Mouse (Mus musculus): ENCODE results near the gene Rasgrf2. TPM values are rescaled to one million over a fixed set of nuclear protein-coding genes. Genes with fewer than 3 reads are reported as not detected.

Rasgrf2 gene
- polyA plus RNA-seq, 1 experiment from 2014 or later, result 0.14 TPM

- H3K27ac ChIP-seq (replicated peaks; ENCODE audit: low read depth, low read length), result peak overlapping the region; percentile 24; the same call in 1 of the 2 replicates
- ATAC-seq (ENCODE audit: low read depth) (no peak), DNase-seq (ENCODE audit: low spot score) (peak; percentile 37)
- H3K4me2 ChIP-seq (ENCODE audit: low read depth, low read length), result no peak overlapping the region
- H3K9me3 ChIP-seq (ENCODE audit: control insufficient read depth, low read length), result no peaks in the 10 kb centered on the region
- no peaks in the 10 kb centered on the region for H3K36me3 ChIP-seq (ENCODE audit: control insufficient read depth, insufficient read depth, low read length)
- H3K9ac ChIP-seq (ENCODE audit: low read depth, low read length), result no peak overlapping the region
- 0 out of 2 replicates have a peak, but pooled peaks cover 4% of the 10 kb centered on the region for H3K4me1 ChIP-seq (ENCODE audit: control insufficient read depth, insufficient read depth, low read length)
- 78% methylated on average over 5 of the region's 5 CpGs for WGBS
- no peaks in the 10 kb centered on the region for H3K27me3 ChIP-seq (replicated peaks; ENCODE audit: control insufficient read depth, insufficient read depth, low read length)
- no peak overlapping the region for H3K4me3 ChIP-seq (ENCODE audit: low read depth, low read length)
These were observed 103.5 kb downstream of the Rasgrf2 start for GRCm38 (mm10) chr13:92027951-92028350.

- Histone ChIP-seq H3K36me3 (ENCODE audit: control insufficient read depth, insufficient read depth, low read length) (no peaks in the 10 kb centered on the region), H3K9me3 (ENCODE audit: control insufficient read depth, low read length) (no peaks in the 10 kb centered on the region), H3K4me2 (ENCODE audit: low read depth, low read length) (no peak overlapping the region), H3K27me3 (replicated peaks; ENCODE audit: control insufficient read depth, insufficient read depth, low read length) (no peaks in the 10 kb centered on the region), H3K9ac (ENCODE audit: low read depth, low read length) (no peak overlapping the region), H3K4me1 (ENCODE audit: control insufficient read depth, insufficient read depth, low read length) (0 out of 2 replicates have a peak, but pooled peaks cover 6% of the 10 kb centered on the region), H3K27ac (replicated peaks; ENCODE audit: low read depth, low read length) (no peak overlapping the region), H3K4me3 (ENCODE audit: low read depth, low read length) (no peak overlapping the region)
- DNase-seq (ENCODE audit: low spot score), result no peak
- no peak for ATAC-seq (ENCODE audit: low read depth)
- 81% methylated on average over 2 of the region's 2 CpGs for WGBS
These were observed 104.8 kb downstream of the Rasgrf2 start for GRCm38 (mm10) chr13:92026651-92027050.

GRCm38 (mm10) chr13:92025124-92025523 lies 106.3 kb downstream of the Rasgrf2 start:
- H3K4me3 ChIP-seq (ENCODE audit: low read depth, low read length), result no peak overlapping the region
- no peak overlapping the region for H3K9ac ChIP-seq (ENCODE audit: low read depth, low read length)
- ATAC-seq (ENCODE audit: low read depth) (no peak), DNase-seq (ENCODE audit: low spot score) (no peak)
- no peaks in the 10 kb centered on the region for H3K9me3 ChIP-seq (ENCODE audit: control insufficient read depth, low read length)
- H3K36me3 ChIP-seq (ENCODE audit: control insufficient read depth, insufficient read depth, low read length), result no peaks in the 10 kb centered on the region
- H3K4me1 ChIP-seq (ENCODE audit: control insufficient read depth, insufficient read depth, low read length), result 0 out of 2 replicates have a peak, but pooled peaks cover 6% of the 10 kb centered on the region
- H3K27me3 ChIP-seq (replicated peaks; ENCODE audit: control insufficient read depth, insufficient read depth, low read length), result no peaks in the 10 kb centered on the region
- H3K27ac ChIP-seq (replicated peaks; ENCODE audit: low read depth, low read length), result no peak overlapping the region
- 93% methylated on average over 3 of the region's 3 CpGs for WGBS
- H3K4me2 ChIP-seq (ENCODE audit: low read depth, low read length), result no peak overlapping the region

- no peak overlapping the region for H3K4me3 ChIP-seq (ENCODE audit: low read depth, low read length)
- H3K27ac ChIP-seq (replicated peaks; ENCODE audit: low read depth, low read length), result no peak overlapping the region
- H3K4me1 ChIP-seq (ENCODE audit: control insufficient read depth, insufficient read depth, low read length), result 0 out of 2 replicates have a peak, but pooled peaks cover 3% of the 10 kb centered on the region
- WGBS, result 86% methylated on average over 10 of the region's 10 CpGs
- DNase-seq (ENCODE audit: low spot score), result no peak
- no peak overlapping the region for H3K9ac ChIP-seq (ENCODE audit: low read depth, low read length)
- no peaks in the 10 kb centered on the region for H3K9me3 ChIP-seq (ENCODE audit: control insufficient read depth, low read length)
- H3K36me3 ChIP-seq (ENCODE audit: control insufficient read depth, insufficient read depth, low read length), result no peaks in the 10 kb centered on the region
- H3K4me2 ChIP-seq (ENCODE audit: low read depth, low read length), result no peak overlapping the region
- no peak for ATAC-seq (ENCODE audit: low read depth)
- H3K27me3 ChIP-seq (replicated peaks; ENCODE audit: control insufficient read depth, insufficient read depth, low read length), result no peaks in the 10 kb centered on the region
These were observed 109.3 kb downstream of the Rasgrf2 start for GRCm38 (mm10) chr13:92022202-92022601.

DNA sequence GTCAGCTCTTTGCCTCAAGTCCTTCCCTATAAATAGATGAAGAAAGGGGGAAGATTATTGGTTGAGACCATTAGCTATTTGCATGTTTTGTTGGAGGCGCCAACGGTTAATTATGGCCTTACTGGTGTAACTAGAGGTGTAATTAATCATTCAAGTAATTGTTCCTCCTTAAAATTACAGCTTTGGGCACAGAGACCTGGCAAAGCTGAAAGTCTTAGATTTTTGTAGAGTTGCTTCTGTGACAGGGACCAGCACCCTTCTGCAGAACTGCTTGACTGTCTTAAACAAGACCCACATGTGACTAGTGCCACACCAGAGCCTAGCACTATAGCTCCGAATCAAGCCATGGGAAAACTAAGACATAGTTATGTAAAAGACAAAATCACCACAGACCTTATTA lies 134.5 kb downstream of the Rasgrf2 start:
- DNase-seq (ENCODE audit: low spot score) (no peak), ATAC-seq (ENCODE audit: low read depth) (no peak)
- no peaks in the 10 kb centered on the region for H3K27me3 ChIP-seq (replicated peaks; ENCODE audit: control insufficient read depth, insufficient read depth, low read length)
- no peak overlapping the region for H3K4me3 ChIP-seq (ENCODE audit: low read depth, low read length)
- H3K9me3 ChIP-seq (ENCODE audit: control insufficient read depth, low read length), result no peaks in the 10 kb centered on the region
- H3K4me1 ChIP-seq (ENCODE audit: control insufficient read depth, insufficient read depth, low read length), result no peaks in the 10 kb centered on the region
- WGBS, result 88% methylated on average over 3 of the region's 3 CpGs
- H3K4me2 ChIP-seq (ENCODE audit: low read depth, low read length), result no peak overlapping the region
- no peaks in the 10 kb centered on the region for H3K36me3 ChIP-seq (ENCODE audit: control insufficient read depth, insufficient read depth, low read length)
- no peak overlapping the region for H3K27ac ChIP-seq (replicated peaks; ENCODE audit: low read depth, low read length)
- H3K9ac ChIP-seq (ENCODE audit: low read depth, low read length), result no peak overlapping the region

- ATAC-seq (ENCODE audit: low read depth) (no peak), DNase-seq (ENCODE audit: low spot score) (no peak)
- WGBS, result 75% methylated on average over 2 of the region's 2 CpGs
- H3K27me3 ChIP-seq (replicated peaks; ENCODE audit: control insufficient read depth, insufficient read depth, low read length), result no peaks in the 10 kb centered on the region
- H3K4me2 ChIP-seq (ENCODE audit: low read depth, low read length), result no peak overlapping the region
- no peaks in the 10 kb centered on the region for H3K36me3 ChIP-seq (ENCODE audit: control insufficient read depth, insufficient read depth, low read length)
- H3K27ac ChIP-seq (replicated peaks; ENCODE audit: low read depth, low read length), result no peak overlapping the region
- no peak overlapping the region for H3K9ac ChIP-seq (ENCODE audit: low read depth, low read length)
- no peaks in the 10 kb centered on the region for H3K9me3 ChIP-seq (ENCODE audit: control insufficient read depth, low read length)
- H3K4me1 ChIP-seq (ENCODE audit: control insufficient read depth, insufficient read depth, low read length), result no peaks in the 10 kb centered on the region
- H3K4me3 ChIP-seq (ENCODE audit: low read depth, low read length), result no peak overlapping the region
These were observed 140.0 kb downstream of the Rasgrf2 start for GRCm38 (mm10) chr13:91991412-91991811.

DNA sequence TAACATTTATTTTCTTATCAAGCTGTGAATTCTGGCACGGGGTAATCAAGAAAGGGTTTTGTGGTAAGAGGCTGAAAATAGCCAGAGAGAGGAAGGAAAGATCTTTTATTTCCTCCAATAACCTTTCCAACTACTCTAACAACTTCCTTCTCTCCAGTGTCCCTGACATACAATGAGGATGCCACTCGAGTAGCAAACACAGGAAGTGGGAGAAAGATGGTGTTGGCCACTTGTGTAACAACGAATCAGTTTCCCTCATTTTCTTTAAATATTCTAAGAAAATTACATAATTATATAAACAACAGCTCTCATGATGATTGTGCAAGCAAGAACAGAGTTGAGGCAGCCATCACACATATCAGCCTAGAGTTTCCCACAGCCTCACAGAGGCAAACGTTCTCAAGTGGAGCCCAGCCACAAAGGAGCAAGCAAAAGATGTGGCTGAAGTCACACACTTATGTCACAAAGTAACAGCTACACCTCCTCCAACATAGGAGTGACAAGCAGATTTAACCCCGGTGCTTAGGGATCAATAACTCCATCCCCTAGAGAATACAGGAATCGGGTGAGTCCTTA lies 140.7 kb downstream of the Rasgrf2 start:
- ATAC-seq (ENCODE audit: low read depth) (no peak), DNase-seq (ENCODE audit: low spot score) (no peak)
- Histone ChIP-seq H3K4me1 (ENCODE audit: control insufficient read depth, insufficient read depth, low read length) (no peaks in the 10 kb centered on the region), H3K27me3 (replicated peaks; ENCODE audit: control insufficient read depth, insufficient read depth, low read length) (no peaks in the 10 kb centered on the region), H3K27ac (replicated peaks; ENCODE audit: low read depth, low read length) (no peak overlapping the region), H3K36me3 (ENCODE audit: control insufficient read depth, insufficient read depth, low read length) (no peaks in the 10 kb centered on the region), H3K4me2 (ENCODE audit: low read depth, low read length) (no peak overlapping the region), H3K4me3 (ENCODE audit: low read depth, low read length) (no peak overlapping the region), H3K9me3 (ENCODE audit: control insufficient read depth, low read length) (no peaks in the 10 kb centered on the region), H3K9ac (ENCODE audit: low read depth, low read length) (no peak overlapping the region)
- WGBS, result 68% methylated on average over 6 of the region's 6 CpGs

DNA sequence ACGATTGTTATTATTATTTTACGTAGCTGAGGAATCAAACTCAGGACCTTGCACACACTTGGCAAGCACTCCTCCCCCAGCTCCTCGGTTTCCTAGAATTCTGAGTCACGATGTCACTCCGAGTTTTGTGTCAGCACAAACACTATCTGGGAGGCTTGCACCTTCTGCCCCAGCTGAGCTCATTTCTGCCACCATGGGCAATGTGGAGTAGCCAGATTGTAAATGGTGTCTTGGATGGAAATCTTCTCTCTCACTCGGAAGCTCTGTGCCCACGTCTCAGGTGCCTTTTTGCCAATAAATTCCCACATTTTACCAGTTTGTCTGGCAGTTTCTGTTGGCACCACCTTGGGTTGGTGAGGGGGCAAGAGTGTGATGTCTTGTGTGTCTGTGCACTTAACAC lies 143.1 kb downstream of the Rasgrf2 start:
- H3K4me1 ChIP-seq (ENCODE audit: control insufficient read depth, insufficient read depth, low read length), result no peaks in the 10 kb centered on the region
- WGBS, result 86% methylated on average over 7 of the region's 7 CpGs
- H3K4me2 ChIP-seq (ENCODE audit: low read depth, low read length), result no peak overlapping the region
- no peak for ATAC-seq (ENCODE audit: low read depth)
- H3K27ac ChIP-seq (replicated peaks; ENCODE audit: low read depth, low read length), result no peak overlapping the region
- H3K27me3 ChIP-seq (replicated peaks; ENCODE audit: control insufficient read depth, insufficient read depth, low read length), result no peaks in the 10 kb centered on the region
- H3K9ac ChIP-seq (ENCODE audit: low read depth, low read length), result no peak overlapping the region
- H3K9me3 ChIP-seq (ENCODE audit: control insufficient read depth, low read length), result no peaks in the 10 kb centered on the region
- H3K36me3 ChIP-seq (ENCODE audit: control insufficient read depth, insufficient read depth, low read length), result no peaks in the 10 kb centered on the region
- no peak overlapping the region for H3K4me3 ChIP-seq (ENCODE audit: low read depth, low read length)
- DNase-seq (ENCODE audit: low spot score), result no peak

- H3K4me1 ChIP-seq (ENCODE audit: control insufficient read depth, insufficient read depth, low read length), result no peaks in the 10 kb centered on the region
- H3K9ac ChIP-seq (ENCODE audit: low read depth, low read length), result no peak overlapping the region
- 80% methylated on average over 6 of the region's 6 CpGs for WGBS
- ATAC-seq (ENCODE audit: low read depth) (no peak), DNase-seq (ENCODE audit: low spot score) (no peak)
- H3K36me3 ChIP-seq (ENCODE audit: control insufficient read depth, insufficient read depth, low read length), result no peaks in the 10 kb centered on the region
- H3K4me2 ChIP-seq (ENCODE audit: low read depth, low read length), result no peak overlapping the region
- no peaks in the 10 kb centered on the region for H3K9me3 ChIP-seq (ENCODE audit: control insufficient read depth, low read length)
- H3K27me3 ChIP-seq (replicated peaks; ENCODE audit: control insufficient read depth, insufficient read depth, low read length), result no peaks in the 10 kb centered on the region
- H3K27ac ChIP-seq (replicated peaks; ENCODE audit: low read depth, low read length), result no peak overlapping the region
- H3K4me3 ChIP-seq (ENCODE audit: low read depth, low read length), result no peak overlapping the region
These were observed 144.5 kb downstream of the Rasgrf2 start for GRCm38 (mm10) chr13:91986958-91987357.

Data from embryonic facial prominence, embryonic 14.5 days (tissue).